Mouse (Mus musculus) urinary bladder, postnatal 25 days (tissue): ENCODE results near the gene Cyp2d22.

ENCODE experiments used
- DNase-seq: peaks from one replicate; pipeline ENCODE4 v3.0.0; 2022; ENCODE audit warnings: low spot score

Gene Cyp2d22

DNA sequence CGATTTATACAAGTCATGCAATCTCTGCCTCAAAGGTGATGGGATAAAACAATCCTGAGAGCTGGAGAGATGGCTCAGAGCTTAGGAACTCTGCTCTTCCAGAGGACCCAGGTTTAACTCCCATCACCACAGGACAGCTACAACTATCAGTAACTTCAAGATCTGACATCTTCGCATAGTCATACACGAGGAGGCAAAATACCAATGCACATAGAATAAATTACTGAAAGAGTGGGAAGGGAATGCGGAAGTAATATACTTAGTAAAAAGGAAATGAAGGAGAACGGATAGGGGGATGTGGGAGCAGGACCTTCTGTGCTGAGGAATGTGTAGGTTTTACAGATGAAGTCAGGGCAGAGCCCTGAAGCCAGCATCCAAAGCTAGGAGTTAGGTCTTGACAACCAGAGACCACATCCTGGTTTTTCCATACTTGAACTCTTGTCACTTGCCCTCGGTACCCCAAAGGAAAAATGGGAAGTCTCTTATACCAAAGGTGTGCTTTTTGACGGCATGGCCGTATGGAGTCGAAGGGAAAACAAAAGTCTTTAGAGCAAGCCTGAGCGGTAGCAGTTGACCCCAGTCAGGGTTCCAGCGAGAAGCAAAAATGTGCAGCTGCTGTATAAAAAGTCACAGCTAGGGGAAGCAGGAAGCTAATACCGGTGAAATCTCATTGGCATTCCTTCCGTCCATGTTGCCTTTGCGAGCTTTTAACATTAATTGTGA, 33.3 kb downstream of the Cyp2d22 start:
- no peak for DNase-seq

DNA sequence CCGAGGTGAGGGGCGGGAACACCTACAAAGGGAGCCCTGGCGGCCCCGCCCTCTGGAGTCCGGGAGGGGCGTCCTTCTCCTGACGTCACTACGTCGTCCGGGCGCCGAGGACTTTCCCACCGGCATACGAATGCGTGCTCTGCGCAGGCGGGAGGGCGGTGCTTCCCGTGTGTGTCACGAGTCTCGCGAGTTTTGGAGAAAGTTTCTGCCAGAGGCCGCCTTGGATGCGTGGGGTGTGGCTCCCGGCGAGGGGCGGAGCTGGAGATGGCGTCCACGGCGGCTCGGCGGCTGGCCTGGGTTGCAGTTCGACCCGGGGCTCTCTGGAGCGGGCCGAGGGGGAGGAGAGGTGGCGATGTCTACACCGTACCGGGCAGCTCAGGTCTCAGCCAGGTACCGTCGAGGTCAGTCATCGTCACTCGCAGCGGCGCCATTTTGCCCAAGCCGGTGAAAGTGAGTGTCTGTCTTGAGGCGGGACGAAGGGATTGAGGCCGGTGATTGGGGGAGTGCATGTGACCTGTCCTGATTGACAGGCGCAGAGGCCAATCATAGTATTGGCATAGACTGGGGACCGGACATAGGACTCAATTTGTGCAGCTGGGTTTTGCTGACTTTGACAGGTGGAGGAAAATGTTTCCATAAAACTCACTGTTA, 34.1 kb downstream of the Cyp2d22 start:
- DNase-seq, result peak; percentile 95

DNA sequence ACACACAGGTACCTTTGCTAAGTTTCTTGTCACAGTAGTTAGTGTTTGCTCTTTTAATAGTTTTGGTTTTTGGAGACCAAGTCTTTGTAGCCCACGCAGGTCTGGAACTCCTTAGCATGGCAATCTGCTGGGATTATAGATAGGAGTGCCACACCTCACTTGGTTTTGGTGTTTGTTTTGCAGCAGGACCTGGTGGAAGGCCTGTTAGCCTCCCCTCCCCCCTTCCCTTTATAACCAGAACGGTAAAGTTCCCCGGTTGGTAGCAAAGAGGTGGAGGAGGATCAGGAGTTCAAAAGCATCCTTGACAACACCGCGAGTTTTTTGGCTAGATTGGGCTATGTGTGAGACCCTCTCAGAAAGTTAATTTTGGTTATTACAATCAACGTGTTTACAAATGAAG, 35.1 kb downstream of the Cyp2d22 start:
- no peak for DNase-seq

DNA sequence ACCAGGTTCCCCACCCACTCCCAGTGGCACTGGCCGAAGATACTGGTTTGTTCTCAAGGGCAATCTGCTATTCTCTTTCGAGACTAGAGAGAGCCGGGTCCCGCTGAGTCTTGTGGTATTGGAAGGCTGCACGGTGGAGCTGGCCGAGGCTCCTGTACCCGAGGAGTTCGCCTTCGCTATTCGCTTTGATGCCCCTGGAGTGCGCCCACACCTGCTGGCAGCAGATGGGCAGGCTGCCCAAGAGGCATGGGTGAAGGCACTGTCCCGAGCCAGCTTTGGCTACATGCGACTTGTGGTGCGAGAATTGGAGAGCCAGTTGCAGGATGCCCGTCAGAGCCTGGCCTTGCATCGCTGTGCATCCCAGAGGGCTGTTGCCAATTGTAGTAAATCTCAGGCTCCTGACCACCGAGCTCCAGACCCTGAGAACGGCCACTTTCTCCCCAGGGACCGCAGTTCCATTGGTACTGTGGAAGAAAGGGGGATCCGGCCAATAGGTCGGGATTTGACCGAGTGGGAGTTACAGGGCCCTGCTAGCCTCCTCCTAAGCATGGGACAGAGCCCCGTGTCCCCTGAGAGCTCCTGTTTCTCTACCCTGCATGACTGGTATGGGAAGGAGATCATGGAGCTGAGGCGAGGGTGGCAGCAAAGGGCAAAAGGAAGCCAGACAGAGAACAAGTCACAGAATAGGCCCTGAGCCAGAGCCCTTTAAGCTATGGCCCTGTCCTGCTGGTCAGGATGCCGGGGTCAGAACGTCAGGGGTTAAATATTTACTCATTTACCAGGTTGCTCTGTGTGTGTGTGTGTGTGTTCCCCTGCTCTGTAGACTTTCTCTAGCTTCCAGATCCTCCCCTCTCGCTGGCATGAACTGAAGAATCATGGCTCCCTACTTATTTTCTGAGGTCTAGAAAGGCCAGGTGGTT, 36.4 kb downstream of the Cyp2d22 start:
- no peak for DNase-seq

DNA sequence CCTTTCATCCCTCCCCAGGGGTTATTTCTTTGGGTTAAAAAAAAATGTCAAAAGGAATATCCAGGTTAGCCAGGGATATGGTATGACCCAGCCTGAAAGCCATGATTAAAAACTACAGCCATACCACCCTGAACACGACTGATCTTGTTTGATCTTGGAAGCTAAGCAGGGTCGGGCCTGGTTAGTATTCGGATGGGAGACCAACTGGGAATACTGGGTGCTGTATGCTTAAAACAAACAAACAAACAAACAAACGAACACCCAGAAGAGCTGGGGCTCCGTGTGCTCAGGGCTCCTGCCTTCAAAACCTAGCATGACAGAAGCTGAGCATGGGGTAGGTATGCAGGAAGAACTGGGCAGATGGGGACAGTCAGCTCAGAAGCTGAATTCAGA, 37.5 kb downstream of the Cyp2d22 start:
- DNase-seq, result no peak

DNA sequence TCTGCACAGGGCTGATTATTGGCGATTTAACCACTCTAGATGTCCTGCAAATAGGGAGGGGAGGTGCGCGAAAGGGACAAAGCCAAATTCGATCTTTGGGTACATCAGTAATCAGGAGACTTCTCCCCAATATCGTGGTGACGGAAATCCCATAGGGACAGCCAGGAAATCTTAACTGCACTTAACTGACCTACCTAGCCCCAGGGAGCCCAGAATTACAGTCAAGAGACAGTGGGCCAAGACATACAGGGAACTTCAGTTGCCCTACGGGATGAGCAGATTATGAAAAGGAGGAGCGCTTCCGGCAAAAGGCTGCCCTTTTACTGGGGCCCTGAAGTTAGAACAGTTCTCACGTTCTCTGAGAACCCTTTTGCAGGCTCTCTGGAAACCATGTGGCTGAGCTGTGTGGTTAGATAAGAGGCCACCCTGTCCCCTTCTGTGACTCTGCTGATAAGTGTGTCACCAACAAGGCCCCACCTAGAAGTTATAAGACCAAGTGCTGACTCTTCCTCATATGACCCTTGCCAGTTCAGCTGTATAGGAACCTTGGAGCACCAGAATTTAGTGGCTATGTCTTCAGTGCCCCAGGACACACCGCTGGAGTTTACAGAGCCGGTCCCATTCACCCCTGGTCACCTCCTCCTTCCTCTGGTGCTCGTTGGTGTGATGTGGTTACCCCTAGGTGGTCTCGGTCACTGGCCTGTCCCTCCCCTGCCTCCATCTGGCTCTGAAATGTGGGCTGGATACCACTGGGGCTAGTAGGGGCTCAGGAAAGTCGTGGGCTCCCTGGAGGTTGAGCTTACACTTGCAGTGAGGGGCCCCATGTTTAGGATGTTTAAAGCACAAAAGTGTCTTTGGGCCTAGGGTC, 38.2 kb downstream of the Cyp2d22 start:
- no peak for DNase-seq

DNA sequence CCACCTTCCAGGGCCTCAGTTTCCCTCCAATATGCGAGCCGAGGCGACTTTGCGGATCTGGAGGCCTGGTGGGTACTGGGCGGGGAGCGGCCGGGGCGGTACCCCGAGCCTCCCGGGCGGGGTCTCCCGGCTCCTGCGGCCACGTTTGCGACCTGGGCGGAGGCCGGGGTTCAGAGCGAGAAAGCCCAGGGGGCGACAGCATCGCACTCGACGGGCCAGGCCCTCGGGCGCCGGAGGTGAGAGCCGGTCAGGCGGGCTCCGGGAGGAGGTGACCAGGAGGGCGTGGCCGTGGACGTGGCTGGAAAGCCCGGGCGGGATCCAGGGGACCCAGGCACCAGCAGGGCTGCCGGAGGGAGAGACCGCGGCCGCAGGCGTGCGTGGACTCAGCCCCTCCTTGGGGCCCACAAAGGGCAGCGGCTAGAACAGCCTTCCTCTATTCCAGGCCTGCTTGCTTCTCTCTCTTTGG, 39.0 kb downstream of the Cyp2d22 start:
- DNase-seq, result peak; percentile 60

DNA sequence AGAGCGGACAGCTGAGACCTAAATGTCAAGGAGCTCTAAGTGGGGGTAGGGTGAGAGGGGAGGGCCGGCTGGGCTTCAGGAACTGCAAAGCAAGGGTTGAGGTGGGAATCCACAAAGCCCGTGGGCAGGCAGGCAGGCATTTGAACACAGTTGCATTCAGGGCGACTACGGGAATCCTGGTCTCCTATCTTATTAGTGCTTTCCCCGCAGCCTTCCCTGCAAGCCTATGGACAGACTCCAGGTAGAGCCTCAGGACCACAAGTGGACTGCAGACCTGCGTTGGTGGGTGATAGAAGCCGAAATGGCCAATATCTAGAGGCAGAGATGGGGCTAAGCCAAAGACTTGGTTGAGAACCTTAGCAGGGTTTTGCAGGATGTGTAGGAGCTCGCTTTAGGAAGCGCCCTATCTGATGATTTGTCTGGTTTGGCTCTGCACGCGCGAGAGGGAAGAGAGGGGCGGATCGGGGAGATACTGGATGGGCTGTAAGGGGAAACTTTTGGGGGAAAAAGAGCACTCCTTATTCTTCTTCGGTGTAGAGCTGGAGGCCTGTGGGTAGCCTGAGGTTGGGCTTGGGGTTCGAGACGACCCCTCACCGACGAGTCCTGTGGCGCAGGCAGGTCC, 39.5 kb downstream of the Cyp2d22 start:
- DNase-seq, result no peak

DNA sequence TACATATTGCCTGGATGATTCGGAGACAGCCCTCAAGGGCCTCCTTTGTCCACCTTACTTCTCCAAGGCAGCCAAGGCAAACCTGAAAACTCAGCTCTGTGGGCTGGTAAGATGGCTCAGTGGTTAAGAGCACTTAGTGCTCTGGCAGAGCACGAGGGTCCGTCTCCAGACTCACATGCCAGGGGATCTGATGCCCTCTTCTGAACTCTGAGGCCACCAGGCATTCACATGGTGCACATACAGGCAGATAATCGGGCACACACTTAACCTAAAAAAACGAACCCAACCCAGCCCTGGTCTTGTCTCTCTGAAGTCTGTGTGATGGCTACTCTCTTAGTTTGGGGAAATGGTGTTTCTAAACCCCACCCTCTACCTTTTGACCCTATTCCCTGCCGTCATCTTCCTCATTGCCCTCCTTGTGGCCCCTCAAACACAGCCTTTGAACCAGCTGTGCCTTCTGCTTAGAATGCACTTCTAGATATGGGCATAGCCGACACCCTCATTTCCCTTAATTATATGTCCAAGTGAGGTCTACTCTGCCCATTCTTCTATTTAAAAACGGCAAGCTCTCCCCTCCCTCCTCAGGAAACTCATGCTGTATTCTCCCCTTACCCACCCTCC, 40.3 kb downstream of the Cyp2d22 start:
- DNase-seq, result no peak

DNA sequence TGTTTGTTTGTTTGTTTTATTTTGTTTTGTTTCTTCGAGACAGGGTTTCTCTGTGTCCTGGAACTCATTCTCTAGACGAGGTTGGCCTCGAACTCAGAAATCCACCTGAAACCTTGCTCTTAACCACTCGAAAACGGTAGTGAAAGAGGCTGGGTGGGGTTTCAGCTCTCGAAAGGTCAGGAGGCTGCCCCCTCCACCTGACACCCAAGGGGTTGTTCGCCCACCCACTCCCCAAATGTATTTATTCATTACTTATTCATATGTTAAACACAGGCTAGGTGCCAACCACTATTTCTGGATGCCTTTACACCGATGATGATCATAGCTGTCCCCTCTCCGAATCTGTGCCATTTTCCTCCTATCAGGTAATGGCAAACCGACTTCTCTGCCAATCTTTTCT, 40.9 kb downstream of the Cyp2d22 start:
- DNase-seq, result no peak

DNA sequence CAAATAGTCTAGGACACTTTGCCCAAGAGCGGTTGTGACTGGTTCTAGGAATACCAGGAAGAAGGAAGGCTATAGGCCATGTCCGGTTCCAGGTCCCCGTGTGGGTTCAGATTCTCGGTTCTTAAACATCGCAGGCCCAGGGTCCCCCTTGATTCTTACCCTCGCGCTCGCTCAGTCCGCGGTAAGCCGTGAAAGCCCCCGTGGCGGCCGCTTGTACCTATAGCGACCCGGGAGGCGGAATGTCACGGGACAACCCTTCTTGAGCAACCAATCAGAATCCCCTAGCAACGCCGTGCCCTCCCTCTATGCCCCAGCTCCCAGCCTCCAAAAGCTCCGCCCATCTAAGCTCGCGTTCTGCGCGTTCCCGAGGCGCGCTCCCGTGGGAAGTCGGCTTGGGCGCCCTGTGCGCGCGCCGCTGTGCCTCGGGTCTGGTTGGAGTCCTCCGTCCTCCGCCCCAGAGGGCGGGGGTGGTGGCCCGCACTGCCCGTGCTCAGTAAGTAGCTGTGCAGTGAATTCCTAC, 41.4 kb downstream of the Cyp2d22 start, which contains the start of the genes Naga, Pheta2 and Smdt1:
Gene Naga, minus strand, starts transcription at position 333 of the 520 bp plus-strand sequence.
Gene Pheta2, plus strand, starts transcription at position 350 of the 520 bp plus-strand sequence.
Gene Smdt1, plus strand, starts transcription at position 367 of the 520 bp plus-strand sequence.
- peak; percentile 95 for DNase-seq

DNA sequence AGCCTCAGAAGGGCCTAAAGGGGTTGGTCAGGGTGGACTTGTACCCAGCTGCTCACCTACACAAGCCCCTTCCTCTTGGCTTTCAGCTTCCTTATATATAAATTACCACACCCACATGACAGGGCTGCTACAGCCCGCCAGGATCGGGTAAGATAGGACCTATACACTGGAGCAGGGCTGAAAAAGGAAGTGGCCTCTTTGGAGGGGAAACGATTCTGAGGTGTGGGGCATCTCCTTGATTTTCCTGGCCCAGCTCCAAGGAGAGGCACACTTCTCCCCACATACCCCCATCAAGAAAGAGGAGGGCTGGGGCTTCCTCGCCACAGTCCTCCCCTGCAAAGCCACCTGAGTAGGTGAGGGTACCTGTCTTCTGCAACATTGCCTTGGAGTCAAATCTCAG, 42.2 kb downstream of the Cyp2d22 start:
- DNase-seq, result no peak

DNA sequence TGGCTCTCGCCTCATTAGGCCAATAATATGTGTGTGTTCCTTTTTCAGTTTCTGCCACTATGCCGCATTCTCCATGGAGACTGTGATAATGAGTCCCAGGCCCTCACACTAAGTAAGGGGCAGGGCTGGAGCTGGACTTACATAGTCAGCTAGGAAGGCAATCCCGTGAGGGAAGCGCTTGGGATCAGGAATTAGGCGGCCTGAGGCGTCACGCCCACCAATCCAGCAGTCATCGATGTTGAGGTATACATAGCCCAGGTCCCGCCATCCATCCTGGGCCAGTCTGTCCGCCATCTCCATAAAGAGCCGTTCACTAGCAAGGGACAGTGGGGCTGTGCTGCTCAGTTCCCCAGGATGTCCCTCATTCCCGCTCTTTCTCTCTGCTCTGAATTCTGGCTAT, 43.4 kb downstream of the Cyp2d22 start:
- no peak for DNase-seq

DNA sequence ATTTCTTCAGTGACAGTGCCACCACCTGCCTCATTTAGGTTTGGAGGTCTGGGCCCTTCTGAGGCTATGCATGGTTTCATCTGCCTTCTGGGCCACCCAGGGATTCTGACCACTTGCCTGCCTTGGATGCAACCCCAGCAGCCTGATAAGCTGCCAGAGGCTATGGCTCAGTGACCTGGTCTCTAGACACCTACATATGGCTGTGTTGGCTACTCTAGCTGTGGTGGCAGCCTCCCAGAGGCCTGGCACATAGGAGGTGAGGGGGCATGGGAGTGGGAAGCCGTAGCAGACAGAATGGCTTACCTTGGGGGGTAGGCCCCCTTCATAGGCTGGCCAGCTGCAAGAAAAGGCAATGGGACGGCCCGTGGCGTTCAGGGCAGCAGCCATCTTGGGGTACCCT, 44.9 kb downstream of the Cyp2d22 start:
- no peak for DNase-seq

DNA sequence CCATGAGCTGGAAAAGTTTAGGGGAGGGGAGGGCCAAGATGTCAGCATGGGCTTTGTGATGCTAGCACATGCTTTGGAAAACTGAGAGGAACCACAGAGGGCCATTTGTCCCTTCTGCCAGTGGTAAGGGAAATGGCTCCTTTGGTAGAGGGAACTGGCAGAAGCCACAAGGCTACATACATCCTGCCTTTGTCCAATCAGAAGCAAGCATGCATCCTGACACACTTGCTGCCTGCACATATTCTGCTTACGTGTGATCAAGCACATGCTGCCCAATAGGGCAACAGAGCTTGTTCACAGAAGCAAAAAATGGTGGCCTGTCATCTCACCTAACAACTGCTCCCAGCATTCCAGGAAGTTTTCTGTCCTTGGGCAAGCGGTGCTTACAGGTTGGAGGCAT, 54.7 kb downstream of the Cyp2d22 start:
- no peak for DNase-seq

DNA sequence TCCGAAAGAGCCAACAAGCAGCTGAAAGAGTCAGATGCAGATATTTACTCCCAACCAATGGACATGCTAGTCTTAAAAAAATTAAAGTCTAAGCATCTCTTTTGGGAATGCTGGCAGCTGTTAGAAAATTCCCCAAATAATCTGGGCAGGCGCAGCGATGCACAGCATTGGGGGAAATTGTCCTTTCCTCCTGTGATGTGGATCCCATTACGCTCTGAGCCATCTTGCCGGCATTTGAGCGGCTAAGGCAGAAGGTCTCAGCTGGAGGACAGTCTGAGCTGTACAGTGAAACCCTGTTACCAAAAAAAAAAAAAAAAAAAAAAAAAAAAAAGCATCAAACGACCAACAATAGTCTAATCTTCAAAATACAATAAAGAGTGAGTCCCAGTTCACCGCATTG, 57.9 kb downstream of the Cyp2d22 start:
- DNase-seq, result no peak
